Mouse (Mus musculus) ES-CJ7 (cell line): ENCODE results near the gene Pbx4.

Experiments used
- DNase-seq: peaks from one replicate; pipeline ENCODE4 v3.0.0; 2011; ENCODE audit warnings: low read depth, low spot score

The Pbx4 gene

GRCm38 (mm10) chr8:69874155-69874554, 41.9 kb downstream of the Pbx4 start:
- peak; percentile 66 for DNase-seq

DNA sequence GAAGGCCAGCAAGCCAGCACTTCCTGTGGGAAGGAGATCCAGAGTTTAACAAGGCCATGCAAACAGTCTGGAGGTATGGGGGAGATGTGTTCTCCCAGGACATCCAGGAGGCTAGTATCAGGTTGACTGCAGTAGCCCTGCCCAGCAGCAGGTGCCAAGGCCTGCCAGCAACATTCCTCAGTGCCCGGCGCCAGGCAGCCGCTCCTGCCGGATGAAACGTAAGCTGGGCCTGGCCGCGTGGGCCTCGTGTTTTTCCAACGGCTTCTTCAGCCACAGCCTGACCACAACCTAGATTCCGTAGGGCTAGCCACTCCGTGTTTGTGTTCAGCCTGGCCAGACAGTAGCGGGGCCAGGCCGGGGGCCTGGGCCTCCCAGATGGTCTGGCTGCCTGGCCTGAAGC, 42.4 kb downstream of the Pbx4 start:
- DNase-seq, result no peak

DNA sequence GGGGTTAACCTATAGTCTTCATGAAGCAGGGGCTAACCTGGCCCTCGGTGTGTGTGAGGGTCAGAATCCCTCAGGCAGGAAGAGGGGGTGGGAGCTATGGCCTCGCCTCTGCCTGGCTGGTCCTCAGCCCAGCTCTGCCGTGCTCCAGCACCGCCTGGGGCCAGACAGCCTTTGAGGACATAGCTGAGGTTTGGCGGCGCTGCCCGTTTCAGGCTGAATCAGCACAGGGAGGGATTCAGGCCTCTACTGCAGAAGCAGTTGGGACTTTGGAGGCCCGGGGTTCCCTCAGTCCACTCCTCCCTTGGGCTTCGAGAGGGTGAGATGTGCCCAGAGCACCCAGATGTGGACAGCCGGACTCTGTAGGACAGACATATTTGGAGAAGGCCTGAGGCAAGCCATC, 43.8 kb downstream of the Pbx4 start:
- DNase-seq, result no peak

DNA sequence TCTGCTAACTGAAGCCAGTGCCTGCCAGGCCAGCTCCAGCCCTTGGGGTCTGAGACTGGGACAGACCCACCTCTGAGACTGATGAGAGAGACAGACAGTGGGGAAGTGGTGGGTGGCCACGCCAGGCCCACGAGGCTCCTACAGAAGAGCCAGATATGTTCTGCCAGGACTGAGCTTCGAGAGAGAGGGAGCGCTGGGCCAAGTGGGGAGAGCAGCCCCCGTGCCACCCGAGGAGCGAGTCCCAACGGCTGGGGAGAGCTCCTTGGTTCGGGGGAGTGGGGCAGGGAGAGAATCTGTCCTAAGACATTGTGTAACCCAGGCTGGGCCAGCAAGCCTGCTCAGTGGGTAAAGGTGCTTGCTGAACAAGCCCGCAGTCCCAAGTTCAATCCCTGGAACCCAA, 44.7 kb downstream of the Pbx4 start:
- no peak for DNase-seq

GRCm38 (mm10) chr8:69877396-69877795, 45.1 kb downstream of the Pbx4 start:
- no peak for DNase-seq

GRCm38 (mm10) chr8:69877992-69878391, 45.7 kb downstream of the Pbx4 start:
- DNase-seq, result no peak

GRCm38 (mm10) chr8:69879678-69880077, 47.4 kb downstream of the Pbx4 start:
- no peak for DNase-seq

DNA sequence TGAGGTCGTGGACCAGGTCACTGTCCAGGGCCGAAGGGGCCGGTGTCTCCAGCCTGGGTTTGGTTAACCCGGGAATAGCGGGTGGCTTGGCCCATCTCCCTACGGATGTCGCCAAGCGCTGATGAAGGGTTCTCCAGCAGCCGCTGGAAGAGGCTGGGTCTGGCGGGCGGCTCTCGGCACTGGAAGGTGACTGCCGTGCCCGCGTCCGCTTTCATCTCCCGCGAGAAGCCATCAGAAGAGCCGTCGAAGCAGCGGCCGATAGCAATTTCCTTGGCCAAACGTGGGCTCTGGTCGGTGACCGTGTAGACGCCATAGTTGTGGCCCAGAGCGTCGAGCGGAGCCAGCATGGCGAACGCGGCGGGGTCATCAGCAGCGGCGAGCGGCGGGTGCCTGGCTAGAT, 48.5 kb downstream of the Pbx4 start:
- no peak for DNase-seq

DNA sequence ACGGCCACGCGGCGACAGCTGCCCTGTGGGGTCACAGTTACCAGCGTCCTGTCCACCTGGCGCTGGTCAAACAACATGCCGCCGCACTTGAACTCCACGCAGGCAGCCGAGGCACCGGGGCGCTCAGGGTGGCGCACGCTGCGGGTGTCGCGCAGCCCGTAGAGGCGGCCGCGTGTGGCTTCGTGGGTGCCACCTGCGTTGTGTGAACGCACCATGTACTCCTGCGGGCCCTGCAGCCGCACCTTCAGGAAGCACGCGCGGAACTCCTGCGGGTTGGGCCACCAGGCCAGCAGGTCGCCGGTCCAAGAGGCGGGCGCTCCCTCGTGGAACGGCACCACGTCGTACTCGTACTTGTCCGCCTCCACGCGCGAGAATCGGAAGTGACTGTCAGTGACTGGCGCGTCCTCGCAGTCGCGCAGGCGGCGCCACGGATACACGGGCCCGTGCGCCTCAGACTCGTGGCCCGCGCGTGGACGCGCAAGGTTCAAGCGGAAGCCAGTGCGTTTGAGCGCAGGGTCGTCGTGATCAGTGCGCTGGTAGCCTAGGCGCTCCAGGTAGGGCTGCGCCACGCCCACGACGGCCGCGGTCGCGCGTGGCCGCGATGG, 49.1 kb downstream of the Pbx4 start:
- no peak for DNase-seq

DNA sequence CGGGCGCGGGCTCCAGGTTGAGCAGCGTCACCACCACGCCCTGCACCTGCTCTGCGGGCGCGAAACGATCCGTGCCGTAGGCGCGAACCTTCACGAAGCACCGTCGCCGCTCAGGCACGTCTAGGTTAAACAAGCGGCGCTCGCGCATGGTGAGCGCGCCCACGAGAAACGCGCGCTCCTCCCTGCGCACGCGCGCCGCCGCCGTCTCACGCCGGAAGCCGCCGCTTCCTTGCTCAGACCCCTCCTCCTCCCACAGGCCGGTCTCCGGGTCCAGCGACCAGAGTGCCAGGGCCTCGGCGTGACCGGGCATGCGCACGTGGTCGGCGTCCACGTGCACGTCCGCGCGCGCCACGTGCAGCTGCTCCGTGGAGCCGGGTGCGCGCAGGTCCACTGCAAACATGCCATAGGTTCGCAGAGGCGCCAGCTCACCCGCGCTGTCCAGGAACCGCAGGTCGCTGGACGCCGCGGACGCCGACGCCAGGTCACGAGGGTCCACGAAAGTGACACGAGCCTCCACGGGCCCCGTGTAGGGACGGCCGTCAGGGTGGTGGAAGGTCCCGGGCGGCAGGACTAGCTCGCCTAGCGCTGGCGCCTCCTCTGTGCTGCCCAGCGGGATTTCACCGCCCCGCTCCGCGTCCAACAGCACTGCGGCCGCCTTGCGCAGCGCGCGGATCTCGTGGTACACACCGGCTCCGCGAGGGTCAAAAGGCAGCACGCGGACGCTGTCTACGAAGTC, 49.9 kb downstream of the Pbx4 start:
- peak; percentile 76 for DNase-seq

GRCm38 (mm10) chr8:69882833-69883600, 50.7 kb downstream of the Pbx4 start:
- no peak for DNase-seq

DNA sequence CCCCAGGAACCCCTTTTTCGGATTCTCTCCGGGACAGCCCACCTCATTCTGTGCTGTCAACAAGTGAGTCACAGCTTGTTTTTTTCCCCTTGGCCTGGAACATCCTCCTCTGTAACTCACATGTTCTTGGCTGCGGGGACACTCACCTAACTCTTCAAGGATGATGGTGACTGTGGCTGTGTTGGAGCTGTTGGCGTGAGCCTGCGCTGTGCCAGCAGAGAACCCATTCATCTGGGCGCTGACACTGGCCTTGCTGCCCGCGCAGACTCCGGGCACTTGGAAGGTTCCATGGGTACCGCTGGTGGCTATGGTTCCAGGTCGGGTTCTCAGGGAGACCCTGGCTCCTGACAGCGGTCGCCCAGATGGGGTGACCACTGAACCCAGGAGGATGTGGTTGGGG, 51.9 kb downstream of the Pbx4 start:
- DNase-seq, result no peak

DNA sequence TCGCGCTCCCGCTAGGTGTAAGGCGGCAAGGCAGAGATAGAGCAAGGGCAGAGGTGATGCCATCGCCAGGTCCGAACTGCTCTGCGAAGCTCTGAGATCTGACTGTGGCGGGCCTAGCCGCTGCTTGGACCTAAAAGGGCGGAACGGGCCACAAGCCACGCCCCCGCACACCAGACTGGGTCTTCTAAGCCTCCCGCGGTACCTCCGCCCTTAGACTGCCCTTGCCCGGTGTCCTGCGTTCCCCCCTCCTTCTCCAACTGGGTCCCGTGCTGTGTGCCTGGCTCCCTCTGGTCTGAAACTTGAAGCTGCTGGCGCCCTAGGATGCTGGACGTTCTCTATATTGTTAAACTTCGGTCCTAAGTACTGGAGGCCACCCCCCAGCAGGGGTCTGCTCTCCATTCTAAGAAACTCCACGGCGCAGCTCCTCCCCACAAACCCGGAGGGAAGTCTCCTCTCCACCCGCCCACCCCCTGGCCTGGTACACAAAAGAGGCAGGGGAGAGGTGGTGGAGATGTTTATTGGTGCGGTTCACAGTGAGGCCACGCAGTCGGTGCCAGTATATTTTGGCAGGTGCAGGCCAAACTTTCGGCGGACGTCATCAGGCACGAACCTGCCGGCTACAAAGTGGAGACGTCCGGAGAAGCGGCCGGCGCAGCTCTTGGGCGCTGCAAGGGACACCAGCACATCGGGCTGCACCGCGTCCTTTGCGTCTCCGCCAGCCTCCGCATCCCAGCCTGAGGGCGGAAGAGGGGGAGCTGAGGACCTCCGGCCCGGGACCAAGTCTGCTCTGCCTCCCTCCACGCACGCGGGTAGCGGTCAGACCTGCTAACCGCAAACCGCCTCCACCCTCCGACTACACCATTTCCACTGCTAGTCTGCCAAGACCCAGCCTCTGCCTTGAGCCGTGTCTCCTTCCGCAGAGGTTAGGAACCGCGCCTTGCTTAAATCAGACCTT, 55.3 kb downstream of the Pbx4 start, which contains the start of gene Cilp2:
Cilp2 (minus strand) TSS at position 399 of the 955 bp plus-strand sequence.
- peak; percentile 80 for DNase-seq

DNA sequence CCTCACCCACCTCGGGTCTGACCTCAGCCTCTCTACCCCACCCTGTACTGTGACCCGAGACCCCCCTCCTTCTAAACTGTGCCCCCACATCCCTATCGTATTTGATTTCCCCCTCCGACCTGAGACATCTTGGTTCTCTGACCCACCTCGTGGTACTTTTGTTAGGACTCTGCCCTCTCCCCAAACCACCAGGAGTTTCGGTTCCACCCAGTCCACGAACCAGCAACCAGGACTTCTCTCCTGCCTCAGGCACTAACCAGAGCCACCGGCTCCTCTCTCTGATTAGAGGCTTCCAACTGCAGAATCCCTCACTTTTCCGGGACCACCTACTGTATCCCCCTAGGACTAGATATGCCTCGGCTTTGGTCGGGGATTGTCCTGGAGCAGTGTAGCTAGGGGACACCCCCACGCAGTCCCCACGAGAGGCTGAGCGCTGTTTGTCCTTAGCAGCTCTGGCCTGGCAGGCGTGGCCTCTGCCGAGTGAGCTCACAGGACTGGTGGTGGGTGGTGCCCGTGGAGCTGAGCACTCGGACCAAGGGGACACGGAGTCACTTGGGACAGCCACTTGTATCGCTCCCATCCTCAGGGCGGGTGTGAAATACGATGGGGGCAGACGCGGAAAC, 56.1 kb downstream of the Pbx4 start:
- no peak for DNase-seq

DNA sequence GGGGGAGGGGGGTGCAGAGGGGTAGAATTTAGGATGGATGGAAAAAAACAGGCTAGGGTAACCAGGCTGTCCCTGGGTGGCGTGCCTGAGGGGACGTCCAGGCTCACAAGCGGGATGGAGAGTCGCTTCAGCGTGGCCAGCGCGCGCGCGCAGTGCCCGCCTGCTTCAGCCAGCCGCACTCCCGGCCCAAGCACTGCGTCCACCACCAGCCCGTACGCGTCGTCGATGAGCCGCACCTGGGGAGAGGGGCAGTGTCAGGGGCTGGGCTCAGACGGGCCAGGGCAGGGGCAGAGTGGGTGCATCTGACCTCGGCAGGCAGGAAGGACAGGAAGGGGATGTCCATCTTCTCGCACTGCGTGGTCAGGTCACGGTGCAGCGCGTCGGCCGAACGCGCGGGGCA, 56.6 kb downstream of the Pbx4 start:
- no peak for DNase-seq

DNA sequence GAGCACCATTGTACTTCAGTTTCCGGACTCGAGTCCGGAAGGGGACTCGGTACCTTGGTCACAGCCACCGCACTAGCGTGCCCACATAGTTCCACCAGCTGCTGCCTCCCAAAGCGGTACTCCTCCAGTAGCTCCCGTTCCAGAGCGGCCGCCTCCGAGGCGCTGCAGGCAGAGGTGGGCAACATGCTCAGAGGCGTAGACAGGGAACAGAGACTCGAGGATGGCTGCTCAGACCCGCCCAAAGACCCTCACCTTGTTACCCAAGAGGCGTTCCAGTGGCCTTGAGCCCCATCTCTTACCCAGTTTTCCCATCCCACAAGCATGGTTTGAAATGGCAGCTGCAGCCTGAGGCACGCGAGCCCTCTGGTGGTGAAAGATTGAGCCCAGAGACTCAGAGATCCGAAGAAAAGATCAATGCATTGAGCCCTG, 58.5 kb downstream of the Pbx4 start:
- peak; percentile 83 for DNase-seq

GRCm38 (mm10) chr8:69893863-69894262, 61.6 kb downstream of the Pbx4 start:
- DNase-seq, result peak; percentile 90

GRCm38 (mm10) chr8:69894836-69895332, 62.6 kb downstream of the Pbx4 start:
- DNase-seq, result no peak

- no peak for DNase-seq
Measured at GRCm38 (mm10) chr8:69895772-69896451, 63.6 kb downstream of the Pbx4 start.

DNA sequence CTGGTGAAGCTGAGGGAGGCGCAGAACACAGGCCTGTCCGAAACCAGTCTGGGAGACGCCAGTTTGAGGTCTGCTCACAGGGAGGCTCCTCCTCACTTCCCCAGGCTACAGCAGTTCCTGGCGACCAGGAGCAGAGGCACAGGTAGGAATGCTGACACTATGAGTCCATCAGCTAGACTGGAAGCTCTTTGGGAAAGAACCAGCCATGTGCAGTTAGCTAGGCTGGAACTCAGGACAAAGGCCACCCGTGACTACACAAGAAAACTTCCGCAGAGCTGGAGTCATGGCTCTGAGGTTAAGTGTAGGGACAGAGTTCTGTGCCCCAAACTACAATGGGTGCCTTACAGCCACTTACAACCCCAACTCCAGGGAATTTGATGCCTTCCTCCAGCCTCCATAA, 65.6 kb downstream of the Pbx4 start:
- no peak for DNase-seq
